Mouse (Mus musculus): ENCODE measurements around the gene Mkln1. TPM values are rescaled to one million over a fixed set of nuclear protein-coding genes. Genes with fewer than 3 reads are reported as not detected.

Gene Mkln1
- polyA plus RNA-seq, 1 experiment from 2014 or later, result 148 TPM

- 84% methylated on average over 3 of the region's 3 CpGs for WGBS
- ATAC-seq (ENCODE audit: low read depth), result no peak
- no peaks in the 10 kb centered on the region for H3K9me3 ChIP-seq (ENCODE audit: control insufficient read depth, low read length)
- no peak overlapping the region for H3K4me3 ChIP-seq (ENCODE audit: low read depth, low read length)
- no peaks in the 10 kb centered on the region for H3K4me1 ChIP-seq (ENCODE audit: control insufficient read depth, insufficient read depth, low read length)
- no peaks in the 10 kb centered on the region for H3K27me3 ChIP-seq (ENCODE audit: control insufficient read depth, insufficient read depth, low read length)
- no peaks in the 10 kb centered on the region for H3K36me3 ChIP-seq (ENCODE audit: control insufficient read depth, insufficient read depth, low read length)
- H3K9ac ChIP-seq (replicated peaks; ENCODE audit: low read depth, low read length), result no peak overlapping the region
- no peak overlapping the region for H3K4me2 ChIP-seq (ENCODE audit: low read depth, low read length)
- no peak overlapping the region for H3K27ac ChIP-seq (ENCODE audit: low read depth, low read length)
These were observed 27.4 kb upstream of the Mkln1 start for GRCm38 (mm10) chr6:31371140-31371539.

- no peak overlapping the region for H3K9ac ChIP-seq (replicated peaks; ENCODE audit: low read depth, low read length)
- WGBS, result 54% methylated on average over 3 of the region's 3 CpGs
These were observed 25.9 kb upstream of the Mkln1 start for GRCm38 (mm10) chr6:31372620-31373019.

GRCm38 (mm10) chr6:31373084-31373673 is 25.4 kb upstream of the Mkln1 start:
- 91% methylated on average over 6 of the region's 6 CpGs for WGBS
- no peaks in the 10 kb centered on the region for H3K36me3 ChIP-seq (ENCODE audit: control insufficient read depth, insufficient read depth, low read length)
- ATAC-seq (ENCODE audit: low read depth), result no peak
- H3K27me3 ChIP-seq (ENCODE audit: control insufficient read depth, insufficient read depth, low read length), result no peaks in the 10 kb centered on the region
- no peak overlapping the region for H3K9ac ChIP-seq (replicated peaks; ENCODE audit: low read depth, low read length)
- H3K27ac ChIP-seq (ENCODE audit: low read depth, low read length), result no peak overlapping the region
- no peaks in the 10 kb centered on the region for H3K4me1 ChIP-seq (ENCODE audit: control insufficient read depth, insufficient read depth, low read length)
- no peaks in the 10 kb centered on the region for H3K9me3 ChIP-seq (ENCODE audit: control insufficient read depth, low read length)
- H3K4me2 ChIP-seq (ENCODE audit: low read depth, low read length), result no peak overlapping the region
- no peak overlapping the region for H3K4me3 ChIP-seq (ENCODE audit: low read depth, low read length)

More at GRCm38 (mm10) chr6:31372620-31373019, 25.9 kb upstream of the Mkln1 start:
- H3K36me3 ChIP-seq (ENCODE audit: control insufficient read depth, insufficient read depth, low read length), result no peaks in the 10 kb centered on the region
- no peaks in the 10 kb centered on the region for H3K9me3 ChIP-seq (ENCODE audit: control insufficient read depth, low read length)
- no peaks in the 10 kb centered on the region for H3K27me3 ChIP-seq (ENCODE audit: control insufficient read depth, insufficient read depth, low read length)
- no peaks in the 10 kb centered on the region for H3K4me1 ChIP-seq (ENCODE audit: control insufficient read depth, insufficient read depth, low read length)
- no peak overlapping the region for H3K4me2 ChIP-seq (ENCODE audit: low read depth, low read length)
- no peak overlapping the region for H3K27ac ChIP-seq (ENCODE audit: low read depth, low read length)
- ATAC-seq (ENCODE audit: low read depth), result no peak
- no peak overlapping the region for H3K4me3 ChIP-seq (ENCODE audit: low read depth, low read length)

- Histone ChIP-seq H3K4me3 (ENCODE audit: low read depth, low read length) (no peak overlapping the region), H3K27me3 (ENCODE audit: control insufficient read depth, insufficient read depth, low read length) (no peaks in the 10 kb centered on the region), H3K27ac (ENCODE audit: low read depth, low read length) (no peak overlapping the region), H3K4me2 (ENCODE audit: low read depth, low read length) (no peak overlapping the region), H3K9ac (replicated peaks; ENCODE audit: low read depth, low read length) (no peak overlapping the region), H3K36me3 (ENCODE audit: control insufficient read depth, insufficient read depth, low read length) (no peaks in the 10 kb centered on the region), H3K4me1 (ENCODE audit: control insufficient read depth, insufficient read depth, low read length) (no peaks in the 10 kb centered on the region), H3K9me3 (ENCODE audit: control insufficient read depth, low read length) (no peaks in the 10 kb centered on the region)
- ATAC-seq (ENCODE audit: low read depth), result no peak
- 89% methylated on average over 7 of the region's 7 CpGs for WGBS
These were observed 15.5 kb upstream of the Mkln1 start for GRCm38 (mm10) chr6:31382989-31383388.

GRCm38 (mm10) chr6:31384794-31385193 is 13.7 kb upstream of the Mkln1 start:
- 64% methylated on average over 5 of the region's 5 CpGs for WGBS
- Histone ChIP-seq H3K4me3 (ENCODE audit: low read depth, low read length) (no peak overlapping the region), H3K27ac (ENCODE audit: low read depth, low read length) (no peak overlapping the region), H3K9ac (replicated peaks; ENCODE audit: low read depth, low read length) (no peak overlapping the region), H3K9me3 (ENCODE audit: control insufficient read depth, low read length) (no peaks in the 10 kb centered on the region), H3K4me1 (ENCODE audit: control insufficient read depth, insufficient read depth, low read length) (no peaks in the 10 kb centered on the region), H3K4me2 (ENCODE audit: low read depth, low read length) (no peak overlapping the region), H3K36me3 (ENCODE audit: control insufficient read depth, insufficient read depth, low read length) (no peaks in the 10 kb centered on the region), H3K27me3 (ENCODE audit: control insufficient read depth, insufficient read depth, low read length) (no peaks in the 10 kb centered on the region)
- ATAC-seq (ENCODE audit: low read depth), result no peak

GRCm38 (mm10) chr6:31385281-31386145 is 13.0 kb upstream of the Mkln1 start:
- Histone ChIP-seq H3K4me3 (ENCODE audit: low read depth, low read length) (no peak overlapping the region), H3K4me2 (ENCODE audit: low read depth, low read length) (no peak overlapping the region), H3K9ac (replicated peaks; ENCODE audit: low read depth, low read length) (no peak overlapping the region), H3K36me3 (ENCODE audit: control insufficient read depth, insufficient read depth, low read length) (no peaks in the 10 kb centered on the region), H3K9me3 (ENCODE audit: control insufficient read depth, low read length) (no peaks in the 10 kb centered on the region), H3K27me3 (ENCODE audit: control insufficient read depth, insufficient read depth, low read length) (no peaks in the 10 kb centered on the region), H3K27ac (ENCODE audit: low read depth, low read length) (no peak overlapping the region), H3K4me1 (ENCODE audit: control insufficient read depth, insufficient read depth, low read length) (no peaks in the 10 kb centered on the region)
- WGBS, result 93% methylated on average over 10 of the region's 10 CpGs
- ATAC-seq (ENCODE audit: low read depth), result no peak

- Histone ChIP-seq H3K4me3 (ENCODE audit: low read depth, low read length) (no peak overlapping the region), H3K4me1 (ENCODE audit: control insufficient read depth, insufficient read depth, low read length) (no peaks in the 10 kb centered on the region), H3K9ac (replicated peaks; ENCODE audit: low read depth, low read length) (no peak overlapping the region), H3K9me3 (ENCODE audit: control insufficient read depth, low read length) (no peaks in the 10 kb centered on the region), H3K27me3 (ENCODE audit: control insufficient read depth, insufficient read depth, low read length) (no peaks in the 10 kb centered on the region), H3K36me3 (ENCODE audit: control insufficient read depth, insufficient read depth, low read length) (no peaks in the 10 kb centered on the region), H3K27ac (ENCODE audit: low read depth, low read length) (no peak overlapping the region), H3K4me2 (ENCODE audit: low read depth, low read length) (no peak overlapping the region)
- ATAC-seq (ENCODE audit: low read depth), result no peak
- WGBS, result 83% methylated on average over 6 of the region's 6 CpGs
These were observed 8.8 kb upstream of the Mkln1 start for GRCm38 (mm10) chr6:31389716-31390115.

GRCm38 (mm10) chr6:31390243-31390981 is 8.1 kb upstream of the Mkln1 start:
- no peaks in the 10 kb centered on the region for H3K9me3 ChIP-seq (ENCODE audit: control insufficient read depth, low read length)
- no peaks in the 10 kb centered on the region for H3K27me3 ChIP-seq (ENCODE audit: control insufficient read depth, insufficient read depth, low read length)
- no peak overlapping the region for H3K9ac ChIP-seq (replicated peaks; ENCODE audit: low read depth, low read length)
- H3K27ac ChIP-seq (ENCODE audit: low read depth, low read length), result no peak overlapping the region
- no peak for ATAC-seq (ENCODE audit: low read depth)
- H3K4me1 ChIP-seq (ENCODE audit: control insufficient read depth, insufficient read depth, low read length), result no peaks in the 10 kb centered on the region
- no peak overlapping the region for H3K4me3 ChIP-seq (ENCODE audit: low read depth, low read length)
- no peak overlapping the region for H3K4me2 ChIP-seq (ENCODE audit: low read depth, low read length)
- no peaks in the 10 kb centered on the region for H3K36me3 ChIP-seq (ENCODE audit: control insufficient read depth, insufficient read depth, low read length)
- WGBS, result 73% methylated on average over 8 of the region's 8 CpGs

GRCm38 (mm10) chr6:31392871-31393270 is 5.7 kb upstream of the Mkln1 start:
- no peaks in the 10 kb centered on the region for H3K36me3 ChIP-seq (ENCODE audit: control insufficient read depth, insufficient read depth, low read length)
- no peak overlapping the region for H3K27ac ChIP-seq (ENCODE audit: low read depth, low read length)
- no peak overlapping the region for H3K4me3 ChIP-seq (ENCODE audit: low read depth, low read length)
- H3K4me1 ChIP-seq (ENCODE audit: control insufficient read depth, insufficient read depth, low read length), result no peaks in the 10 kb centered on the region
- no peak for ATAC-seq (ENCODE audit: low read depth)
- H3K27me3 ChIP-seq (ENCODE audit: control insufficient read depth, insufficient read depth, low read length), result no peaks in the 10 kb centered on the region
- H3K9ac ChIP-seq (replicated peaks; ENCODE audit: low read depth, low read length), result no peak overlapping the region
- no peak overlapping the region for H3K4me2 ChIP-seq (ENCODE audit: low read depth, low read length)
- 84% methylated on average over 5 of the region's 5 CpGs for WGBS
- H3K9me3 ChIP-seq (ENCODE audit: control insufficient read depth, low read length), result no peaks in the 10 kb centered on the region

Measured in neural tube, embryonic 14.5 days (tissue).